Mouse (Mus musculus) spleen, postnatal 36 days (tissue): Measurements from ENCODE around the gene Npy4r.

Experiments used
- DNase-seq, 2 experiments: peaks; one replicate each; pipeline ENCODE4 v3.0.0; 2022; ENCODE audit warnings: low spot score in 2 of 2, mixed read lengths in 1 of 2

The Npy4r gene

DNA sequence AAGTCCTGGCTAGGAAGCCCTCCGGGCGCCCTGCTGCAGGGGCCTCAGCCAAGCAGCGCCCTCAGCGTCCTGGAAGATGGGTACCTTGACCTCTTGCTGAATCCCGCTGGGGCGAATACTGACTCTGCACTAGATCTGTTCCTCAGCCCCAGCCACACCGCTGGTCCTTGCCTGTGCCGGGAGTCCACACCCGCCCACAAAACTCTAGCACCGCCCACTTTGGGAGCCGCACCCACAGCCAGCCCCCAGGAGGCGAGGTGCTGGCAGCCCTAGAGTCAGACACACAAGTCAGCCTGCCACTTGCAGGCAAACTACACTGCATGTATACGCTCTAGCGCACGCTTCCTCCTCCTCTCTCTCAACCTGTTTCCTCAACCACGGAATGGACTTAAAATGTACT, at the start of gene Npy4r:
Gene Npy4r, minus strand, starts transcription at position 148 of the 400 bp plus-strand sequence.
- DNase-seq: no peak

DNA sequence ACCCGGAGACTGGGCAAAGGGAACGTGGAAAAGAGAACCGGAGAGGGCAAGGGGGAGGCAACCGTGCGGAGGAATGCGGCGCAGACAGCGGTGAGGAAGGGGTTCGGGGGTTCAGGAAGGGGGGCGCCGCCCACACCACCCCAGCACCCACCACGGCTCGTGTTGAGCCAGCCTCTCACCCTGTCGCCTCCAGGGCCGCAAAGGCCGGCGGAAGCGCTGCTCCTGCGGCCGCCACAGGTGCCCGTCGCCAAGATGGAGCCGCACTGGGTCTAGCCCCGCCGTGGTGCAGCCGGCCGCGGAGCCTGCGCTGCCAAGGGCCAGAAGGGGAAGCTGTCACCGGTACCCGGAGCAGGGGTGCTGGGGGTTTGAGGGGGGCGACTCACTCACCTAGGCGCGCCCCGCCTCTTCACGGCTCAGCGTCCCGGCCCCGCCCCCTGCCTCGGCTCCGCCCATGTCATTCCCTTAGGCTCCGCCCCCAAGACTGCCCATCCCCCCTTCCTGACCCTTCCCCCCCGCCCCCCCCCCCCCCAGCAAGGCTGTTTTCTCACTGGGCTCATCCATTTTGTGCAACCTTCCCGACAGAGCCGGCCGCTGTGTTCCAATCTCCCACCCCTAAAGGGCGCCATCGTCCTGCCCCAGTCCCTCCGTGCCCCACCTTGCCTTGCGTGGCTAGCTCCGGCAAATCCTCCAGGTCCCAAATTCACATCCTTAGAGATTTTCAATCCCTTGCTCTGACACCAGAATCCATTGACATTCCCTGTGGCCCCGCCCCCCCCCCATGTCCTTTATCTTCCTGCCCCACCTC, 49.1 kb upstream of the Npy4r start, which contains the start of gene Gprin2:
Gene Gprin2, minus strand, starts transcription at position 423 of the 805 bp plus-strand sequence.
- no peak for DNase-seq

DNA sequence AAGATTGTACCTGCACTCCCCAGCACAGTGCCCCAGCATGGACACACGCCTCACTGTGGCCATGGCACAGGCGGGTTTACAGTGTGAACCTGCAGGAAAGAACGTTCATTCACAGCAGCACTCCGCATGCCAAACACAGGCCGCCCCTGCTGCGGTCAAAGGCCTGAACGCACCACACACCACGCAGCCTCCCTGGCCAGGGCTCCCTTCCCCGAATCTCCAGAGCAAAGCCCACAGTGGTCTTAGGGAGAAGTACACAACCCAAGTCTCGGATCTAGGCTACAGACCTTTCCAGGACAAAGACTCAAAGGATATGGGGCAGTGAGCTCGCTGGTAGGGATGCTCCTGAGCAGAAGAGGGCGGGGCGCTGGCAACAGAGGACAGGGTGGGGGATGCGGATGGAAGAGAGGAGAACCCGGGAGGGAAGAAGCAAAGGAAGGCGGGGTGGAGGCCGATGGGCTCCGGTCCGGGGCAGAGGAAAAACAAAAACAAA, 48.5 kb upstream of the Npy4r start:
- no peak for DNase-seq

DNA sequence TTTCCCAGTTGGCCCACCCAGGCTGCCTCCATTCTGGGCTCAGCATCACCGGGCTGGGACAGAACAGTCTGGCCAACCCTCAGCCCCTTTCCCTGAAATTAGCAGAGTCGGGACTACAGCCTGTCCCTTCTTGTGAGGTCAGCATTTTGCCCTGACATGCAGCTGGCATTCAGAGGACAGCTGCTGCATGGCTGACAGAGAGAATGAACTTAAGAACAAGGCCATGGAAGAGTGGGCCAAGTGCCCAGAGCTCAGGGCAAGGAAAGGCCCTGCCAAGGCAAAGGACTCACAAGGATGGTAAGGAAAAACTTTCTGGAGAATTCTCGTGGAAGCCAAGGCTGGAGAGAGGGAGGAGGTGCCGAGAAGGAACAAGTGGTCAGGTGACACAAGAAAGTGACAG, 44.4 kb upstream of the Npy4r start:
- DNase-seq: no peak

DNA sequence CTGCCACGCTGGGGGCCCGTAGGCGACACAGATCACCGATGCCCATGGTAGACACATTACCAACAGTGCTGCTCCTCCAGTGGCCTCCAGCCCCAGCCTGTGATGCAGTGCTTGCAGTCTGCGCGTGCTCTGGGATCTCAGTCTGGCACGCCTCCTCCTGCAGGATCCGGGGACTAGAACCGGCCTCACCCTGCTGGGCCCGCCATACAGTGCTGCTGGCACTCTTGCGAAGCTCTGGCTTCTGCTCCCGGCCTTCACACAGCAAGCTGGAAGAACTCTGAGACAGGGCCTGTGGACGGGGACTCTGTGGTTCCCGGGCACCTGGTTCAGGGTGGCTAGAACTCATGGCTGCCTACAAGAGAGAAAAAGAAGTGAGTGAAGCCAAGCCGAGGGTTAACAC, 43.2 kb upstream of the Npy4r start:
- no peak for DNase-seq

DNA sequence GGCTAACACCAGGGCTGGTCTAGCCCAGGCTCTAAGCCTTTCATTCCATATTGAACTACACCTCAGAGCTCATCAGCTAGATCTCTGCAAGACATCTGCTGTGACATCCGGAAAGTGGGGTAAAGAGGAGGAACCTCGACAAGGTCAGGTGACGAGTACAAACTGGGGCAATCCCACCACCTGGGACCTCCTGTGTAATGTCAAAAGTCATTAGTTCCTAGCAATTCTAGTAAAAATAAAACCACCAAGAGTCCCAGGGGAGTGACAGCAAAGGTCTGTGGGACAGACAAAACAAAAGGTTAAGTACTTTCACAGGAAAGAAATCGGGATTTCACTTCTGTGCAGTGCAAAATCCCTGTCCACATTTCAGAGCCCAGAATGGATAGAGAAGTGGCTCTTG, 41.6 kb upstream of the Npy4r start:
- DNase-seq: no peak

DNA sequence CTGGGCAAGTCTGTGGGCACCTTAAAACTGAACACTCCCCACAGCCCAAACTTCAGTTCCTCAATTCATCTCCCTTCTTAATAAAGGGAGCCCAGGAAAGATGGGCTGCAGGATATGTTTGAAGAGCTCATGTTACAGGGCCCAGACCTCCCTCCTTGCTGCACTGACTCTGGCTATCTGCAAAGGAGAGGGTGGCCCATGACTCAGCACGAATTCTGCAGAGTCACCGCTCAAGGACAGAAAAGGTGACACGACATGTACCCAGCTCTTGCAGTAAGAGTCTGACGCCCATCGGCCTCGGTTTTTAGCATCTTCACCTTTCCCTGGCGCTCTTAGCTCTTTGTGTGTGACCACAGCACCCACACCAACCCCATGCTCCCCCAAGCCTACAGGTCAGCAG, 38.1 kb upstream of the Npy4r start:
- DNase-seq: no peak

DNA sequence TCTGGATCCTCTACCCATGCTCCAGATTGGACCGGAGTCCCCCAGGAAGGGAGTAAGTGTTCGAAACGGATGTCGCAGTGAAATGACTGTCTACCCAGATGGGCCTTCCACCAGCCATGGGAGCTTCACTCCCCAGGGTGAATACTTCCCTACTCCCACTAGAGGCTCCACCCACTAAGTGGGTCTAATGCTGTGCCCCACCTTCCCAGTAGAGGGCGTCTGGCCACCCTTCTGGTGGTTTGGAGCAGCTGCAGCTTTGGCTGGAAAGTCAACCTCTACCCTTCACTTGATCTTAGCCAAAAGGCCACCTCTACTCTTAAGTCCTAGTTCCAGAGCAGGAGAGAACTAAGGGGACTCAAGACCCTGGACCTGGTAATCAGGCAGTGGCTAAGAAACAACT, 36.3 kb upstream of the Npy4r start:
- DNase-seq: peak in 1 of 2 experiments; percentile 9

DNA sequence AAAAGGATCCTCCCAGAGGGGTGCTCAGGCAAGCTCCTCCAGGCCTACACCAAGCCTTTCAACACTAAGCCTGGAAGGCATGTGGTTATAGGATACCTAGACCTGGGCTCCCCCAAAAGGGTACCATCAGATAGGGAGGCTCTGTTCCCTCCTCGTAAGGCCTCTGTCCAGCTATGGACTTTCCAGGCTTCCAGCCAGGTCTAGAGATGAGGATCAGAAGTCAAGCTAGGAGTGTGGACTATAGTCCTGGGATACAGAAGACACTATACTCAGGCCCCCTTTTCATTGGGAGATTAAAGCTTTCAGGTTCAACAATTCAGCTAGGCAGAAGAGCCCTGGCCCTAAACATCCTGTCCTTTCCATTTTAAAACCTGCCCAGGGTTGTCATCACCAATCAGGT, 30.8 kb upstream of the Npy4r start:
- DNase-seq: no peak

DNA sequence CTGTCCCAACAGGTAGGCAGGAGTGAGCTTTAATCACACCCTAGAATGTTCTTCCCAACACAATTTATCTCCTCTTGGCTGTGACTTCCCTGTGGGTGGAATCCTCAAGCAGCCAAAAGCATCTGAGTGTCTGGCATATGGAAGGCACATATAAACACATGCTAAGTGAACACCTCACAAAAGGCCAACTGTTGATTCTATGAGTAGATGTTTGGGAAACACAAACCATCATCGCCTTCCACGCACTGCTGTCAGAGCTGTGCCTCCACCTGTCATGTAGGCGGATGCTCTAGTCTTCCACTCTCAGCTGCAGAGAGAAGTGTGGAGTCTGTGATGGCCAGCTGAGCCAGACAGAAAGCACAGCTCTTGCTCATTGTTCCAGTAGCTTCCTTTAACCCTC, 27.1 kb upstream of the Npy4r start:
- DNase-seq: no peak

DNA sequence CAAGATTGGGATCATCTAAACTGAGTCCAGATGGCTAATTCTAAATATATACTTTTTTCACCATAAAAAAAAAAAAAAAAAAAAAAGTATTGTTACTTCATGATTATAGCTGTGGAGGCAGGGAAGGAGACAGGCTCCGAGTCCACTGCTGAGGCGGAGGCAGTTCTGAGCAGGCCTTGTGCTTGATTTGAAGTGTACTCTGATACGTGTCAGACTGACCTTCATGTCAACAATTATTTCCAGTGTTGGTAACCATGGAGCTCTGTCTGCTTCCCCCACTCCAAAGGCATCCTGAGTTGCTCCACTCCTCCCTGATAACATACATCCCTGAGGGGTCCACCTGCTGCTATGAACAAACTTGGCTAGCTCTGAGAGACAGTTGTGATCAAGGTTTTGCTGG, 18.8 kb upstream of the Npy4r start:
- no peak for DNase-seq

DNA sequence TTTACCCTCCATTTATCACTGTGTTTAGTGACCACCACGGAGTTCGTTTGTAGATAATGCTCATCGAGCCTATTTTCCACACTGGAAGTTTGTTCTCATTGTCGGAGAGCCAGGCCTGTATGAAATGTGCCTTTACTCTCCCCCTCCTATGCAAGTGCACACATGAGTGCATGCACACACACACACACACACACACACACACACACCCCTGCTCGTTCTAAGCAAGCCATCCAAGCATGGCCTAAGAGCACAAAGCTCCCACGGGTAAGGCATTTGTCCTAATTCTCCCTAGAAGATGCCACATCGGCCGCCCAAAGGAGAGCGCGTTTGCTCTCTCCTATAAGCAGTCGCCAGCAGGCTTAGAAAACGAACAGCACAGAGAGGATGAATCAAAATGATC, 3.5 kb upstream of the Npy4r start:
- DNase-seq: no peak

DNA sequence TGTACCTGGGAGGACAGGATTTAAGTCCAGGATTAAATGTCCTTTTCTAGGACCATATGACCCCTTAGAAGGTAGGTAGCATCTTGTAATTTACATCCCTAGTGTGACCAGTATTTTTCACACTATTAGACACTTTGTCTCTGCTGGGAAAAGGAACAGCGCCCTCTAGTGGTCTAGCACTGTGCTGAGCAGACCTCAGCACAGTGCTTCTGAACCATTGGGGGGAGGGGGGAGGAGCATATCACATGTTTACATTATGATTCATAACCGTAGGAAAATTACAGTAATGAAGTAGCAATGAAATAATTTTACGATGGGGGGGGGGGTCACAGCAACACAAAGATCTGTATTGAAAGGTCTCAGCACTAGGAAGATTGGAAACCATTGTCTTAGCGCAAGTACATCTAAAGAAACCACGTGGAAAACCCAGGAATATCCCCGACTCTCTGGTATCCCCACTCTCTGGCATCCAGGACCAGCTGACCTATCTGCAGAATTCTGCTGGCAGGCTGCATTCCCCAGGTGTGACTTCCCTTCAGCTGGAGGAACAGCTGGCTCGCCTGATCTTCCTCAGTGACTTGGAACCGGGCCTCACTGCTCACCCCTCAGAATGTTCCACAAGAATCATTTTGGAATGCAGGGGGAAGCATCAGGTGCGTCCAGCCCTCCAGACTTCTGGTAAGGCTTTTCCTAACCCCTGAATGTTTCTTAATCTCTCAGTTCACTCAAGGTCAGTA, 2.5 kb upstream of the Npy4r start:
- DNase-seq: no peak

DNA sequence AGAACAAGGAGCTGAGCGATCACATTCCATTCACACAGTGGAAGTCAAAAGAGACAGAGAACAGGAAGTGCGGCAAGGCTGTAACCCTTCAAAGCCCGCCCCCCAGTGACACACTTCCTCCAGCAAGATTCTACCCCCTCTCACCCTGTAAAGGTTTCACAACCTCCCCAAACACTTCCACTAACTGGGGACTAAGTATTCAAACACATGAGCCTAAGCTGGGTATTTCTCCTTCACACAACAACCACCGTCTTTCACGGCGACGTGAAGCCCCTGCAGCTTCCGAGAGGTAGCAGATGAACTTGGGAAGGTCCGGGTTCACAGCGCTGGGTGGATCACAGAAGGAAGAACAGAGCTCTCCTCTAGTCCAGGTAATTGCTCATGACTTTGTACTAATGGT, 9.4 kb downstream of the Npy4r start:
- no peak for DNase-seq

DNA sequence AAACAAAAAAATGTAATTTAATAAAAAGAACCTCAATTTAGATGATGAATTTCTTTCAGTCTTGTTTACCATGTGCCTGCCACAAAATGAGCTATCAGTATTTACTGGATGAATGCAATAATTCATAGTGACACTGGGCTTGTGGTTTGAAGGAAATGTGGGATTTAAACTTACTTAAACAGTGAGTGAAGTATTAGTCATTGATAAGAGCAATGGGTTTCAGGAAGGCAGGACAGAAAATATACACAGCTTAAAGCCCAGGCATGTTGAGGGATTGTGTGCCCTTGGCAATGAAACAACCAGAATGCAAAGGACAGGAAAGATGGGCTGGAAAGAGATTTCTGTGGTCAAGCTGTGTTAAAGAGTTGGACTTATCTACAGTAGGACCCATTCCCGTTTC, 10.0 kb downstream of the Npy4r start:
- no peak for DNase-seq

DNA sequence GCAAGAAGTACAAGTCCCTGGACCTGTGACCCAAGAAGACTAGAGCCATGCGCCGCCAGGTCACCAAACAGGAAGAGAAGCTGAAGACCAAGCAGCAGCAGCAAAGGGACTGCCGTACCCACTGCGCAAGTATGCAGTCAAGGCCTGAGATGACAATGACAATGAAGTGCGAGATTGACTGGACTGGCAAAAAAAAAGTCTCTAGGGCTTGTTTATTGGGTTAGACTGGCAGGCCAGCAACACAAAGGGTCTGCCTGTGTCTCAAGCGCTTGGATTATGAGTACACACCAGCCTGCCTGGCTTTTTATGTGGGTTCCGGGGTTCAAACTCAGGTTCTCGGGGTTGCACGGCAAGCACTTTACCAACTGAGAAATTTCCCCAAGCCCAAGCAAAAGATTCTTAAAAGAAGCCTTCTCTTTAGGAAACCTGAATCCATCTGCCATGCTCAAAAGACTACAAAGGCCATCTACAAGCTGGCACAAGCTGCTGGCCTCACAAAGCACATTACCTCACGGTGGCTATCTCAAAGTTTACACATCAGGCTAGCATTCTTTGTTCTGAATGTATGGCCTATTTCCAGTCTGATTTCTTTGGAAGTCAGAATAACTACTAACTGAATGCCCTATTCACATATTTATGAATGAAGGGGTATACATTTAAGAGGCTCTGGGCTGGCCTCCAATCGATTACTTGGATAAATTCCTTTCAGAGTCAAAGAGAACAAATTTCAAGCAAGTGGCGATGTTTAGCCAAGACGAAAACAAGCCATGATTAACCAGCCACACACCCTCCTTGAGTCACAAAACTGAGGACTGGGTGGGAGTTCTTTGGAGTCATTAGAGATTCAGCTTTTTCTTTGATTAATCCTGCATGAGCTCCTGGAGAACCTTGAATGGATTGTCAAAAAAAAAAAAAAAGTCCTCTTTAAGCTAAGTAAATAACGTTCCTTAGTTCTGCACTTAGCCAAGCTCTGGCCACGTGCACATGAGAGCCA, 12.3 kb downstream of the Npy4r start:
- no peak for DNase-seq

DNA sequence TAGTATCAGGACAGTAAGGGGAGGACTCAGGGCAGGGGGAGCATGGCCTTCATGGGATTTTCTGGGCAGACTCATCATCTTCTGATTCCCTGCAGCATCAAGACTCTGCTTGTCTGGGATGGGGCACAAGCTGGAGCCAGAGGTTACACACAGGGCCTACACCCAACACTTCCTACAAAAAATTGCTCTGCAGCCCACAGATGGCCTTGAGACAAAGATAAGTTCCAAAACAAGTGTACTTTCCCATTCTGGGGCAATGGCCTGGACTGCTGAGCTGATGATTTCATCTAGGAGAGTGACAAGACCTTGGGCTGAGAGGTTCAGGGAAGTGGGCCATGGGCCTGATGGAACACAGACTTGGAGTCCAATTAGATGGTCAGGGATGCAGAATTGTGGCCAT, 16.9 kb downstream of the Npy4r start:
- DNase-seq: no peak

DNA sequence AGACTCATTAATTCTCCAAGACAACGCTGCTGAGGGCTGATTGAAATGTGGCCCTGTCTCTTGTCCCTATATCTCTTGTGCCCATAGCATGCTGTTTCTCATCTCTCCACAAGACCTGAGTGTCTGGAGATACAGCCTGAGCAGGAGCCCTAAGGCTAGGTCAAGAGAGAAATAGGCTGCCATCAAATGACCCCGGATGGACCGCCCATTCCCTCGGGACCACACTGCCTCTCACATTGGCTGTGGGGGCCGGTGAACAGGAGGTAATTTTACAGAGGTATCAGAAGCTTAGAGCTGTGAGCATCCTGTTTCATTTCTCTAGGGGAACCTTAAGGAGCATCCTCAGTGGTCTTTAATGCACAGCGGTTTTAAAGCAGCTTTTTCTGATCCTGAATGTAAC, 21.1 kb downstream of the Npy4r start:
- no peak for DNase-seq

DNA sequence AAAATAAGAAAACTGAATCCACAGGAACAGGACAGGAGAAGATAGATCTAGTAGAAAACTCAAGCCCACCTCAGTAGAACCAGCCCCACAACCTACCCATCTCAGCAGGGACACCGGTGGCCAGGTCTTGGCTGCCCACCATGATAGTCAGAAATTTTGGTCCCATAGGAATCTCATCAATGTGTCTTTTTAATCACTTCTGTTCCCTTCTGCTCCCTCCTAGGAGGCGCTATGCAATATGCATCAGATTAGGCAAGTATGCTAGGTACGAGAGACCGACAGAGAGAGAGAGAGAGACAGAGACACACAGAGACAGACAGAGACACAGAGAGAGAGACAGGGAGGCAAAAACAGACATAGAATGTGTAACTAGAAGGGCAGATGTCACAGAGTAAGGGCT, 30.6 kb downstream of the Npy4r start:
- no peak for DNase-seq

DNA sequence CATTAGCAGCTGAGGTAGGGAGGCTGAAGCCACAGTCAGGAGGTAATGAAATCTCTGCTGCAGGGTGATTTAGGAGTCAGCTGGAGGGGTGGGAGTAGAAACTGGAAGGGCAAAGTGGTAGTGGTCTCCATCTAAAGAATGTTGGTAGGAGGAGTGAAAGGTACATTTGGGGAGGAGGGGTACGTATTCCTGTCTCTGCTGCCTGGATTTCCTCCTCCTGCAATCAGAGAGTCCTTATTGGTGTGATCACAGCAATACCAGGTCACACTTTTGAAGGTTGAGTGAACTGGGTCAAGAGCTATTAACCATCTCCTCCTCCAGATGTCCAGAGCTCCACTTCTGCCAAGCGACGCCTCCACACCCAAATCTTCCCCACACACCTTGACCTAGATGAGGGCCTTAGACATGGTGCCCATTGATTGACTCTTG, 31.4 kb downstream of the Npy4r start:
- DNase-seq: no peak

DNA sequence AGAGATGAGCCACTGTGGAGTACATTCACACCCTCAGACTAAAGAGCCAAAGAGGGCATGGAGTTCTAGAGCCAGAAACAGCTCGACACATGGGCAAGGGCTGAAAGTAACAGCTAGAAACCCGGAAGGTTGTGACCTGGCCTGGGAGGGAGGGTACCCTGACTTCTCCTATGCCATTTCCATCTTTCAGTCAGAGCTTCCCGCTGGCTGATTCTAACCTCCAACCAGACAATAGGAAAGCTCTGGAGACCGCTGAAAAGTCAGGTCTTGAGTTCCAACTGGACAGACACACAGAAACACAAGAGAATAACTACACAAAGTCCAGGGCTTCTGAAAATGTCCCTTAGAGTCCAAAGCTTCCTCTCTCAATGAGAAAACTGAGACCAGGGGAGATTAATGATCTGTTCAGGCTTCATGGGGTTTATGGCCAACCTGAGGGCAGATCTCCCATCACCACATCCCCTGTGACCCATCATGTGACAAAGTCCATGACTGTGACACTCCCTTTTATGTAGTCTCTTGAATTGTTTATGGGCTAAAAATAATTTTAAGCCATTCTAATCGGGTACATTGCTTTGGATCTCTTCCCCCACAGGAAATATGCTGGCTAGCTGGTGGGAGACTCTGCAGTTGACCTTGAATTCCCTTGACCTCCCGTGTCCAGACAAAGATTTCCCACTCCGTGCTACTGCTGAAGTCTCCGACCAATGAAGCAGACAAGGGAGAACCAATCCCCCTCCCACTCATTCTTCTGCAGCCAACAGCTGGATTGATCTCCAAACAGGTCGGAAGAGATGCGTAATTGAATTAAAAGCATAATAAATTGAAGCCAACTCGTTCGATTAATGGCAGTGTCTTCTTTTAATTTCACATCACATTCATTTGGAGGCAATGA, 32.0 kb downstream of the Npy4r start:
- DNase-seq: no peak
